Mouse (Mus musculus) C2C12 (cell line): ENCODE results near the gene Ccdc43.

Source experiments
- CTCF ChIP-seq: IDR thresholded peaks from one replicate; pipeline ENCODE4 v1.5.1; 2011; ENCODE audit not compliant: control insufficient read depth, insufficient read depth, insufficient read length
- USF1 ChIP-seq: IDR thresholded peaks from one replicate; pipeline ENCODE4 v1.6.1; 2011; ENCODE audit warnings: low read depth, mild to moderate bottlenecking, control low read depth, moderate library complexity

GRCm38 (mm10) chr11:102636887-102637286 lies 60.7 kb downstream of the Ccdc43 start:
- no peak for TF ChIP-seq USF1
- TF ChIP-seq CTCF: no peak
